Mouse (Mus musculus) small intestine, adult 2 months (tissue): ENCODE measurements at regions not wholly inside any gene's neighbourhood (a gene's known extent, or its start where the extent isn't known, plus 50 kb on each side); places are given as distances from the start of the nearest gene placed in this dataset.

Experiments
- CTCF ChIP-seq: fragments of 200-500 bp; IDR thresholded peaks from 2 replicates; pipeline ENCODE4 v1.5.1; 2012; ENCODE audit warnings: low read depth, mild to moderate bottlenecking, control low read depth, inconsistent platforms, low read length, moderate library complexity, mixed read lengths; ENCODE audit not compliant: insufficient replicate concordance, insufficient read length; ENCODE audit errors: extremely low read depth
- POLR2A ChIP-seq: fragments of 200-500 bp; IDR thresholded peaks from 2 replicates; pipeline ENCODE4 v1.6.1; 2012; ENCODE audit warnings: low read depth, mild to moderate bottlenecking, control low read depth, inconsistent platforms, low read length, moderate library complexity

DNA sequence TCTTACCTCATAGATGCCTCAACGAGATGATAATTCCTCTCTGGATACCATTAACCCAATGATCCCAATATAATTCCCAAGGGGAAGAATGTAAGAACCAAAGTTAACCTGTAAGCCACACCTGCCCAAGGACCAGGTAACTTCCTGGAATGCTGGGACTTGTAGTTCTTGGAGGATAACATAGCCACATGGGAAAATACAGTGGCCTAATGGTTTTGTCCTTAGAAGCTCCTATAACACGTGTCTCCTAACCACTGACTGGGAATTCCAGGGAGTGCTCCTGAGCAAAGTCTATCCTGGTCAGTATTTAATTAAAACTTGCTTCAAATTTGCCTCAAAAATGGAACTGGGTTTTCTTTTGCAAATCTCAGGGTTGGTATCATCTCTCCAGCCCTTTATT, 119.9 kb downstream of the Evx1 start:
- no peak for TF ChIP-seq CTCF
- TF ChIP-seq POLR2A = no peak
